Mouse (Mus musculus): ENCODE measurements at regions not wholly inside any gene's neighbourhood (a gene's known extent, or its start where the extent isn't known, plus 50 kb on each side); places are given as distances from the start of the nearest gene placed in this dataset.

DNA sequence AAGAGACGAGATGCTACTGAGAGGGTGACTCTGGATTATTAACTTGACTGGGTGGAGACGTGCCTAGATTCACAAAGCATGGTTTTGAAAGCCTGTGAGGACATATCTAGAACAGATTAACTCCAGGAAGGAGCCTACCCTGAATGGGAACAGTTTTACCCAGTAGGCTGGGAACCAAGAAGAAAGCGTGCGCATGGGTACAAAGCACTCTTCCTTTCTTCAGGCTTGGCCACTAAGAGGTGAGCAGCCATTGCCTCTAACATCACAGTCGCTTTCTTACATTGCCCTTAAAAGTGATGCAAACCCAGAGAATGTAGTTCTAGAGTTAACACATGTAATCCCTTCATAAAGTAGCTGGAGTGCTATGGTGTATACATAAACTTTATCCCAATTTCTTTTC is 414.0 kb downstream of the Efna5 start:
- Histone ChIP-seq H3K4me1 (ENCODE audit: insufficient read depth) (no peaks in the 10 kb centered on the region), H3K36me3 (replicated peaks; ENCODE audit: insufficient read depth, low read length) (no peaks in the 10 kb centered on the region), H3K9me3 (ENCODE audit: low read length) (no peaks in the 10 kb centered on the region), H3K9ac (replicated peaks) (no peak overlapping the region), H3K27me3 (ENCODE audit: insufficient read depth, low read length) (no peaks in the 10 kb centered on the region), H3K27ac (ENCODE audit: low read depth) (no peak overlapping the region), H3K4me2 (ENCODE audit: low read depth, low read length) (no peak overlapping the region), H3K4me3 (ENCODE audit: low read depth, low read length) (no peak overlapping the region)
- TF ChIP-seq CTCF (IDR thresholded peaks at IDR 0.05; ENCODE audit: low read depth), result no peak
- WGBS (ENCODE audit: insufficient replicate concordance), result 74% methylated on average over 5 of the region's 5 CpGs
- ATAC-seq, result no peak
- no peak for DNase-seq

GRCm38 (mm10) chr17:62464994-62465393 is 416.1 kb downstream of the Efna5 start:
- Histone ChIP-seq H3K27ac (ENCODE audit: low read depth) (no peak overlapping the region), H3K9ac (replicated peaks) (no peak overlapping the region), H3K4me2 (ENCODE audit: low read depth, low read length) (no peak overlapping the region), H3K4me1 (ENCODE audit: insufficient read depth) (no peaks in the 10 kb centered on the region), H3K36me3 (replicated peaks; ENCODE audit: insufficient read depth, low read length) (no peaks in the 10 kb centered on the region), H3K27me3 (ENCODE audit: insufficient read depth, low read length) (no peaks in the 10 kb centered on the region), H3K9me3 (ENCODE audit: low read length) (no peaks in the 10 kb centered on the region), H3K4me3 (ENCODE audit: low read depth, low read length) (no peak overlapping the region)
- TF ChIP-seq EP300 (IDR thresholded peaks at IDR 0.05; ENCODE audit: low read depth) (no peak), CTCF (IDR thresholded peaks at IDR 0.05; ENCODE audit: low read depth) (no peak)
- DNase-seq (no peak), ATAC-seq (no peak)
- WGBS (ENCODE audit: insufficient replicate concordance), result 77% methylated on average over 4 of the region's 4 CpGs

DNA sequence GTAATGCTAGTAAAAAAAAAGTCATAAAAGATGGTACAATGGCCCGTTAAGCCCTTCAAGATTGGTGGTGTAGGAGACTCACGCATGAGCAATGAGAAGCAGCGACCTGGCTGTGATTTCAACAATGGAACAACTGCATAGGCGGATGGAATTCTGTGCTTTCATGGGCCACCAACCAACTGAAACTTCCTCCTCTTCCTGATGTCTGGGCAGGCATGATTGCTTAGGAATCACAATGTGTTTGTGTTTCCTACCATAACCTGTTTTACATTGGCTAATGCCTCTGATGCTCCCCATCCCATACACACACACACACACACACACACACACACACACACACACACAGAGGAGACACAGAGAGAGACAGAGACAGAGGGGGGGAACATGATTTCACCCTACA is 416.9 kb downstream of the Efna5 start:
- H3K36me3 ChIP-seq (replicated peaks; ENCODE audit: insufficient read depth, low read length), result no peaks in the 10 kb centered on the region
- no peak overlapping the region for H3K4me2 ChIP-seq (ENCODE audit: low read depth, low read length)
- TF ChIP-seq EP300 (IDR thresholded peaks at IDR 0.05; ENCODE audit: low read depth), result no peak
- no peak for TF ChIP-seq CTCF (IDR thresholded peaks at IDR 0.05; ENCODE audit: low read depth)
- ATAC-seq (no peak), DNase-seq (no peak)
- no peak overlapping the region for H3K27ac ChIP-seq (ENCODE audit: low read depth)
- 75% methylated on average over 4 of the region's 4 CpGs for WGBS (ENCODE audit: insufficient replicate concordance)
- no peaks in the 10 kb centered on the region for H3K9me3 ChIP-seq (ENCODE audit: low read length)
- no peaks in the 10 kb centered on the region for H3K4me1 ChIP-seq (ENCODE audit: insufficient read depth)
- no peak overlapping the region for H3K9ac ChIP-seq (replicated peaks)
- no peaks in the 10 kb centered on the region for H3K27me3 ChIP-seq (ENCODE audit: insufficient read depth, low read length)
- no peak overlapping the region for H3K4me3 ChIP-seq (ENCODE audit: low read depth, low read length)

DNA sequence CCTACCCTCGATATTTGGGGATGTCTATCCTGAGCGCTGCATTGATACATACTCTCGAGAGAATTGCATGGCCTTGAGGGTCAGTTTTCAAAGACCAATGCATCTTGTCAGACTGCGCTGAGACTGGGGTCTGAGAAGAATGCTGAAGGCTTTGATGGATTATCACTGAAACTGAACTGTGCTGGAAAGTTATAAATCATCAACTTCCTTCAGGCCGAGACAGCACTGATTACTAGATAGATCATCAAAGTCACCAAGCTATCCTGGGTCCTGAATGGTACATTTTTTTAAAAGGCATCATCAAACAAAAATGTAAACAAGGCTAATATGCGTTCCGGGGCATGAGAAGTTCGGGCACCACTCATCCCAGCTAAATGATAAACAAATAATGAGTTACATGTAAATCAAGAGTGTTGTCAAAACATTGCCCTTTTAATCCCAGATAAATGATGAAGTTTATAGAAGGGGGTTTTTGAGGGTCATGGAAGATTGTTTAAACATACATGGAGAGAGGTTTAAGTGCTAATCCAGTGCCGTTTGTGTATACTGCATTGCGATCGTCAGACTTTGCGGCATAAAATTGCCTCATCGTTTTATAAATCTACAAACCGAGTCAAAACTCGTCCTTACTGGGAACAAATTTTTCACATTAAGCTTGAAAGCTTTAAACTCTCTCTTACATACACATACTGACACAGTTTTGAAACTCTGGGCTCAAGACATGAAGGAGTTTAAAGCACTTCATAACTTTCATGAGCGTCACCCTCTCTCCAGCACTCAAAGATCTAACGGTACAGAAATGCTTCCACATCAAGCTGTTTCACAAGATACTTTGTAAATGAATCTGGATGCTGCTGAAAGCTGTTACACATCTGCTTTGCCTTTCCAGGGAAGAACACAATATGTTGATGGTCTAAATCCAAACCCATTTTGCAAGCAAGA is 419.5 kb downstream of the Efna5 start:
- no peak overlapping the region for H3K4me3 ChIP-seq (ENCODE audit: low read depth, low read length)
- H3K27me3 ChIP-seq (ENCODE audit: insufficient read depth, low read length), result no peaks in the 10 kb centered on the region
- H3K27ac ChIP-seq (ENCODE audit: low read depth), result no peak overlapping the region
- no peaks in the 10 kb centered on the region for H3K4me1 ChIP-seq (ENCODE audit: insufficient read depth)
- H3K9ac ChIP-seq (replicated peaks), result no peak overlapping the region
- no peak for TF ChIP-seq EP300 (IDR thresholded peaks at IDR 0.05; ENCODE audit: low read depth)
- no peak for TF ChIP-seq CTCF (IDR thresholded peaks at IDR 0.05; ENCODE audit: low read depth)
- H3K36me3 ChIP-seq (replicated peaks; ENCODE audit: insufficient read depth, low read length), result no peaks in the 10 kb centered on the region
- no peaks in the 10 kb centered on the region for H3K9me3 ChIP-seq (ENCODE audit: low read length)
- no peak overlapping the region for H3K4me2 ChIP-seq (ENCODE audit: low read depth, low read length)
- ATAC-seq (no peak), DNase-seq (no peak)
- 72% methylated on average over 17 of the region's 17 CpGs for WGBS (ENCODE audit: insufficient replicate concordance)

DNA sequence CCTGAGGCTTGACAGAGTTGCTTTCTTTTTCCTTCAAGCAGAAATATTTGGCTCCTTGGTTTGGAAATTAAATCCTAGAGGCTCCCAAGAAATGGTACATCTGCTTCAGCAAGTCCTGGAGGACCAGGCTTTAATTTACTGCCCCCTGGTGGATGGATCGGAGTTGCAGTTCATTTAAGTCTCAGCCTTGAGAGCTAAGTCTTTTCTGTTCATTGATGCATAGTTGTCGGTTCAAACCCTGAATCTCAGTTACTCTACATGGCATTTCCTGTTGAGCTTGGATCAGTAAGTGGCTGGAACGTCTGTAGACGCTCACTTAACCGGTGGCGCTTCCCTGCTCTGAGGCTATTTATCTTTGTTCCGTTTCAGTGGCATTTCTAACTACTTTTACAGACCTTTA is 422.2 kb downstream of the Efna5 start:
- Histone ChIP-seq H3K4me2 (ENCODE audit: low read depth, low read length) (no peak overlapping the region), H3K9ac (replicated peaks) (no peak overlapping the region), H3K27ac (ENCODE audit: low read depth) (no peak overlapping the region), H3K36me3 (replicated peaks; ENCODE audit: insufficient read depth, low read length) (no peaks in the 10 kb centered on the region), H3K27me3 (ENCODE audit: insufficient read depth, low read length) (no peaks in the 10 kb centered on the region), H3K4me1 (ENCODE audit: insufficient read depth) (no peaks in the 10 kb centered on the region), H3K4me3 (ENCODE audit: low read depth, low read length) (no peak overlapping the region), H3K9me3 (ENCODE audit: low read length) (no peaks in the 10 kb centered on the region)
- DNase-seq, result peak; percentile 35
- WGBS (ENCODE audit: insufficient replicate concordance), result 42% methylated on average over 7 of the region's 7 CpGs
- no peak for ATAC-seq
- TF ChIP-seq CTCF (IDR thresholded peaks at IDR 0.05; ENCODE audit: low read depth), result peak; percentile 66
- no peak for TF ChIP-seq EP300 (IDR thresholded peaks at IDR 0.05; ENCODE audit: low read depth)

DNA sequence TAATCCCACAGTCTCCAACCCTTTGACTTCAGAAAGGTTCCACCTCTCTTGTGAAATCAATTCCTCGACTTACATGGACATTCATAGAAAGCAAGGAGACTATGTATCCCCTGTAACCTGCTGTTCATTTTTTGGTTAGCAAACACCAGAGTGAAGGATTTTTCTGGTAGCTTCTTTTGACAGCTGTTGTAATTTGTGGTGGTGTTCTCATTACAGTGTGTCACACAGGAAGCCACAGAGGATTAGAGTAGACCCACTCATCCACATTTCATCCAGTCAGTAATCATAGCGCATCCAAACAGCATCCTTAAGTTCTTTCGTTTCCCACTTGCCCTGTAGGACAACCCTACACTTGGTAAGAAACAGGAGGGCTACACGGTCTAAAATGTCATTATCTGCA is 443.1 kb downstream of the Efna5 start:
- Histone ChIP-seq H3K4me1 (ENCODE audit: insufficient read depth) (no peaks in the 10 kb centered on the region), H3K9ac (replicated peaks) (no peak overlapping the region), H3K4me3 (ENCODE audit: low read depth, low read length) (no peak overlapping the region), H3K27me3 (ENCODE audit: insufficient read depth, low read length) (no peaks in the 10 kb centered on the region), H3K4me2 (ENCODE audit: low read depth, low read length) (no peak overlapping the region), H3K27ac (ENCODE audit: low read depth) (no peak overlapping the region), H3K36me3 (replicated peaks; ENCODE audit: insufficient read depth, low read length) (no peaks in the 10 kb centered on the region), H3K9me3 (ENCODE audit: low read length) (no peaks in the 10 kb centered on the region)
- WGBS (ENCODE audit: insufficient replicate concordance), result 79% methylated on average over 4 of the region's 4 CpGs
- ATAC-seq (no peak), DNase-seq (no peak)
- no peak for TF ChIP-seq CTCF (IDR thresholded peaks at IDR 0.05; ENCODE audit: low read depth)
- TF ChIP-seq EP300 (IDR thresholded peaks at IDR 0.05; ENCODE audit: low read depth), result no peak

Measured in liver, postnatal 0 days (tissue).